Mouse (Mus musculus): Measurements from ENCODE around the gene Kcnj9. TPM values are rescaled to one million over a fixed set of nuclear protein-coding genes. Genes with fewer than 3 reads are reported as not detected.
A peak's percentile ranks its signal among the peaks of the same experiment; 100 is the strongest.

Gene Kcnj9
- polyA plus RNA-seq, 1 experiment from 2014 or later: 0.04 TPM

DNA sequence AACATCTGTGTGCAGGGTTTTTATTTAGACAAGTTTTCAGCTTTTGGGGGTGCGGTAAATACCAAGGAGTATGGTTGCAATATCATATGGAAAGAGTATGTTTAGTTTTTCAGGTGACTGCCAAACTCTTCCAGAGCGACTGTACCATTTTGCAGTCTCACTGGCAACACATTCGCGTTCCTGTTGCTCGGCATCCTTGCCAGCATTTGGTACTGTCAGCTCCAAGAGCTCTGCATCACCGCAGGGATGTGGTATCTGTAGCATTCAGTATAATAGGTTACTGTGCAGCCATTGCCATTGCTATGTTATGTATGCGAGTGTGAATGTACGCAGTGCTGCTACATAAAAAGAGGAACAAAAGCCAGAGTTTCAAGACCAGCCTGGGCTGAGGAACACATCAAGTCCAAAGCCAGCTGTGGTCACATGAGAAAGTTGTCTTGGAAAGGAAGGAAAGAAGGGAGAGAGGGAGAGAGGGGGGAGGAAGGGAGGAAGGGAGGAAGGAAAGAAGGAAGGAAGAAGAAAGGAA, 2.4 kb upstream of the Kcnj9 start:
- H3K9ac ChIP-seq: no peak overlapping the region
- H3K36me3 ChIP-seq: no peaks in the 10 kb centered on the region
- H3K4me1 ChIP-seq: peaks cover 2% of the 10 kb centered on the region
- no peak overlapping the region for H3K4me3 ChIP-seq
- peaks cover 57% of the 10 kb centered on the region for H3K27me3 ChIP-seq
- ATAC-seq (ENCODE audit: insufficient number of reproducible peaks, low FRiP score, low TSS enrichment, low read depth): no peak
- no peaks in the 10 kb centered on the region for H3K9me3 ChIP-seq
- 76% methylated on average over 8 of the region's 8 CpGs for WGBS
- H3K27ac ChIP-seq: no peak overlapping the region
- H3K4me2 ChIP-seq: no peak overlapping the region

DNA sequence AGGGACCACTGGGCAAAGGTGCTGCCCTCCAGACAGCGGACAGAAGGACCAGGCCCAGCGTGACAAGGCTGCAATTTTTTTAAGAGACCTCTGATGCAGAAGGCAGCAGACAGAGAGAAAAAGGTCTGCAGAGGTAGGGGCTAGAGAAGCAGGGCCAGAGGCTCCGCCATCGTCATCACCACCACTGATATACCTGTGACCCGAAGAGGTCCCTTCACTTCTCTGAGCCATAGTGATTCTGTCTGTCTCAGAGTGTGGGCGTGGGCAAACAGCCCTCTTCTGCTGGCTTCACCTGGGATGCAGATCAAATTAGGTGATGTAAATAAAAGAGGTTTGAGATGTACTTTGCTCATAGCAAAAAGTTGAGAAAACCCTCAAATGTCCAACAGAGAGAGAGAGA, 498 bp upstream of the Kcnj9 start:
- Histone ChIP-seq H3K9me3 (no peaks in the 10 kb centered on the region), H3K4me2 (no peak overlapping the region), H3K36me3 (no peaks in the 10 kb centered on the region), H3K4me3 (no peak overlapping the region), H3K27ac (no peak overlapping the region), H3K4me1 (peaks cover 12% of the 10 kb centered on the region), H3K9ac (no peak overlapping the region), H3K27me3 (peaks cover 74% of the 10 kb centered on the region)
- 75% methylated on average over 6 of the region's 6 CpGs for WGBS
- ATAC-seq (ENCODE audit: insufficient number of reproducible peaks, low FRiP score, low TSS enrichment, low read depth): no peak

DNA sequence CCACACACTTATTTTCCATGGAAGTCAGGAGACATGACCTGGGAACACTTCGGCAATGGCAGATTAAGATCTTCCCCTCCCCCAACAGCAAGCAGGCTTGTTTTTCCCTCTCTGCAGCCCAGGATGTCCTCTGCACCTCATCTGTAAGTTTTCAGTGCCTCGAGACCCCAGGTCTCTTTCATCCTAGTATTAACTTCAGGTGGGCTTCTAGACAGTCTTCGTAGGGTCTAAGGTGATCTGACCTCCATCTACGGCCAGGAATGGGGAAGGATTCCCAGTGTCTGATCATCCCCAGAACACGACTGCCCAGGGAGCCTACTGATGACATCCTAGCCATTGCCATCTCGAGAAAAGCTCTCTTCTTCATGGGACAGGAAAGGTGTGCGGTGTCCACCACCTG, 657 bp downstream of the Kcnj9 start:
- no peaks in the 10 kb centered on the region for H3K36me3 ChIP-seq

DNA sequence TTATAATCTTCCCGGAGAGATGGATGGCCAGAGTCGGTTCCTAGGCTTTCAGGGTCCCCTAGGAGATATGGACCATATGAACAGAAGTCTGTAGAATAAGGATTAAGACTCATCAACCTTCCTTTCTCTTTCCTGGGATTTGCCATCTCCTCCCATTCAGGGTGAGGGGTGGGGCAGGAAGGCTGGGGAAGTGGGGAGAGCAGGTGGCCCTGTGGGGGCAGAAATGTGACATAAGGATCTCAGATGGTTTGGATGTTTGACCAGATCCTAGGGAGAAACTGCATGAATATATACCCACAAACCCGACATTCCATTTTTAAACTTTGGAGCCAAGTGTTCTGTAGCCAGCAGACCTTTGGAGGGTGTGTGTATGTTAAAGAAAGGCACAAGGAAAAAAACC, 1.1 kb downstream of the Kcnj9 start:
- H3K27me3 ChIP-seq: peaks cover 68% of the 10 kb centered on the region
- ATAC-seq (ENCODE audit: insufficient number of reproducible peaks, low FRiP score, low TSS enrichment, low read depth): no peak
- WGBS: 63% methylated on average over 3 of the region's 3 CpGs
- no peak overlapping the region for H3K4me2 ChIP-seq
- H3K9ac ChIP-seq: no peak overlapping the region
- peaks cover 12% of the 10 kb centered on the region for H3K4me1 ChIP-seq
- H3K36me3 ChIP-seq: no peaks in the 10 kb centered on the region
- no peak overlapping the region for H3K4me3 ChIP-seq
- no peaks in the 10 kb centered on the region for H3K9me3 ChIP-seq
- no peak overlapping the region for H3K27ac ChIP-seq

More for the DNA sequence above, 657 bp downstream of the Kcnj9 start:
- Histone ChIP-seq H3K9ac (no peak overlapping the region), H3K9me3 (no peaks in the 10 kb centered on the region), H3K4me3 (no peak overlapping the region), H3K27ac (no peak overlapping the region), H3K27me3 (peaks cover 68% of the 10 kb centered on the region), H3K4me2 (no peak overlapping the region), H3K4me1 (peaks cover 12% of the 10 kb centered on the region)
- ATAC-seq (ENCODE audit: insufficient number of reproducible peaks, low FRiP score, low TSS enrichment, low read depth): no peak
- WGBS: 77% methylated on average over 7 of the region's 7 CpGs

DNA sequence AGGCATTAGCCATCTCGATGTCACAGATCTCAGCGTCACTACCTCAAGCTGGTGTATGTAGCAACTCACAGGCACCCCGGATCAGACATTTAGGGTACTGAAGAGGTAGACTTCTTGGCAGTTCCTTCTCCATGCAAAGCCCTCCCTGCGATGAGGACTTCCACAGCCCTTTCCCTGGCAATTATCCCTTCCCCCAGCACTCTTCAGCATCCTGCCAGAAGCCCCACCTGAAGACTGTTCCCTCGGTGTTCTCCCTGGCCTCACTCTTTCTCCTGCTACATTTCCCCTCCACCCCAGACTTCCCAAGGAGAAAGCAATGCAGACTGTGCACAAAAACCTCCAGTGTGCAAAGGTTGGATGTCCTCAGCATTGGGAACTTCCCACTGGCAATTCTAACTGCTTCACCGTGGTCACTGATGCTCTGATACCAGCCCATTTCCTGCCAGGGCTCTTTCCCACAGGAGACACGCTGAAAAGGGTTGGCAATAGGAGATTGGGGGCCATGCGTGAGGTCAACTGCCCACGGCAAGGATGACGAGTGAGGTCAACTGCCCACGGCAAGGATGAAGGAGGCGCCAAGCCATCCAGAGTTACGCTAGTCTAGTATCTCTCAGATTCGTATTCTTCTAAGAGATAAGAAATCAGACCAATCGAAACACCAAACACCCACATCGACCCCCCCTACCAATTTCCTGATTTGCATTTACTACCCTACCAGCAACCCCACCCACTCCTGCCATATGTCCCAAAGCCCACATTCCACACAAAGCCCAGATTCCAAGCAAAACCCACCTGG, 1.7 kb downstream of the Kcnj9 start:
- Histone ChIP-seq H3K9ac (no peak overlapping the region), H3K27ac (no peak overlapping the region), H3K4me1 (peaks cover 12% of the 10 kb centered on the region), H3K4me3 (no peak overlapping the region), H3K4me2 (no peak overlapping the region), H3K27me3 (peaks cover 68% of the 10 kb centered on the region), H3K9me3 (no peaks in the 10 kb centered on the region), H3K36me3 (no peaks in the 10 kb centered on the region)
- 81% methylated on average over 16 of the region's 16 CpGs for WGBS
- ATAC-seq (ENCODE audit: insufficient number of reproducible peaks, low FRiP score, low TSS enrichment, low read depth): no peak

DNA sequence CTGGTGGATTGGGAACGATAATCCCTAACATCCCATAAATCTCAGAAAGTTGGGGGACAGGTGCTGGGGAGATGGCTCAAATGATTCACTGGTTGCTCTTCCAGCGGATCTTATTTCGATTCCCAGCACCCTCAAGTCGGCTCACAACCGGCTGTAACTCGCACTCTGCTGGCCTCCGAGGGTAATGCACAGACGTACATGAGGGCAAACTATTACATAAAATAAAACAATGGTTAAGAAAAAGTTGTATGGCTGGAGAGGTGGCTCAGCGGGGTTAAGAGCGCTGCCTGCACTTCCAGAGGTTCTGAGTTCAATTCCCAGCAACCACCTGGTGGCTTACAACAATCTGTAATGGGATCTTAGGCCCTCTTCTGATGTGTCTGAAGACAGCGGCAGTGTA, 2.4 kb downstream of the Kcnj9 start:
- H3K9ac ChIP-seq: no peak overlapping the region
- H3K4me1 ChIP-seq: peaks cover 12% of the 10 kb centered on the region
- ATAC-seq (ENCODE audit: insufficient number of reproducible peaks, low FRiP score, low TSS enrichment, low read depth): no peak
- no peaks in the 10 kb centered on the region for H3K9me3 ChIP-seq
- H3K27ac ChIP-seq: no peak overlapping the region
- H3K36me3 ChIP-seq: no peaks in the 10 kb centered on the region
- WGBS: 56% methylated on average over 11 of the region's 11 CpGs
- H3K4me2 ChIP-seq: peak overlapping the region; percentile 89
- peaks cover 68% of the 10 kb centered on the region for H3K27me3 ChIP-seq
- peak overlapping the region; percentile 45 for H3K4me3 ChIP-seq

DNA sequence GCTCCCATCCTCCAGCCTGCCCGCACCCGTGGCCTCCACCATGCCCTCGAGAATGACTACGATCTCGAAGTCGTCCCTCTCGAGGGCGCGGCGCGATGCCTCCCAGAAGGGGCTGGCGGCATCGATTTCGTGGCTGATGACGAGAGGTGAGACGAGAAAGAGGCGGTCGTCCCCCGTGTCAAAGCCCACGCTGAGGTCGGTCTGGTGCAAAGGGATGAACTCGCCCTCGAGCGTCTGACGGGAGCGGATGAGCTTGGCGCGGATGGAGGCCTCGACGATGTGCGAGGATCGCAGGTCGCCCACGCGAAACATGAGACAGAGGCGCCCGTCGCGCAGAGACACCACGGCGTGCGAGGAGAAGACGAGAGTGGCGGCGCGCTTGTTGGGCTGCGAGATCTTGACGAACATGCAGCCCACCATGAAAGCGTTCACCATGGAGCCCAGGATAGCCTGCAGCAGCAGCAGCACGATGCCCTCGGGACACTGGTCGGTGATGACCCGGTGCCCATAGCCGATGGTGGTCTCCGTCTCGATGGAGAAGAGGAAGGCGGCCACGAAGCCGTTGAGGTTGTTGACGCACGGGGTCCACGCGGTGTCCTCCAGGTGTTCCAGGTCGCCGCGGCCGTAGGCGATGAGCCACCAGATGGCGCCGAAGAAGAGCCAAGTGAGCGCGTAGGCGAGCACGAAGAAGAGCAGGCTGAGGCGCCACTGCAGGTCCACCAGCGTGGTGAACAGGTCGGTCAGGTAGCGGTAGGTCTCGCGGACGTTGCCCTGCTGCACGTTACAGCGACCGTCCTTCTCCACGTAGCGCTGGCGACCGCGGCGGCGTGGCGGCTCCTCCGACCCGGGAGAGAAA, 3.2 kb downstream of the Kcnj9 start:
- H3K27me3 ChIP-seq: peaks cover 60% of the 10 kb centered on the region
- H3K9ac ChIP-seq: 0 out of 2 replicates have a peak overlapping the region, but pooled peaks have one; percentile 33
- ATAC-seq (ENCODE audit: insufficient number of reproducible peaks, low FRiP score, low TSS enrichment, low read depth): no peak
- no peaks in the 10 kb centered on the region; the same call in 1 of the 2 replicates for H3K36me3 ChIP-seq
- H3K27ac ChIP-seq: no peak overlapping the region
- peak overlapping the region; percentile 45 for H3K4me3 ChIP-seq
- peaks cover 12% of the 10 kb centered on the region for H3K4me1 ChIP-seq
- H3K9me3 ChIP-seq: no peaks in the 10 kb centered on the region
- H3K4me2 ChIP-seq: peak overlapping the region; percentile 89
- WGBS: 19% methylated on average over 94 of the region's 94 CpGs

DNA sequence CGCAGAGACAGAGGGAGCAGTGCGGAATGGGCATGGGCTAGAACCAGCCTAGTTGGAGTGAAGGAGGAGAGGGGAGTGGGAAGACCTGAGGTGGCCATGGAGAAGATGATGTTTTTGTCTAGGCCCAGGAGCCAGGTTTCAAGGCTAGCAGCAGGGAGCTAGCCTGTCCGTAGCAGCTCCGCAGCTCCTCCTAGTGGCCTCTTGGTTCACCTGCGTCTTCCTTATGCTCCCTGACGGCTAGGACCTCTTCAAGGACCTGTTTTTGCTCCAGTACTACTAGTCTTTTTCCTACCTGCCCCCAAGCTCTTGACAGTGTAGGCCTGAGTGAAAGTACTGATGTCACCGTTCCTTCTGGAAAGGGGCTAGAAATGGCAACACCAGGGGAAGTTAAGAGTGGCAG, 4.4 kb downstream of the Kcnj9 start:
- H3K4me3 ChIP-seq: no peak overlapping the region
- no peak overlapping the region for H3K9ac ChIP-seq
- H3K27me3 ChIP-seq: peaks cover 49% of the 10 kb centered on the region
- no peak for ATAC-seq (ENCODE audit: insufficient number of reproducible peaks, low FRiP score, low TSS enrichment, low read depth)
- no peak overlapping the region for H3K4me2 ChIP-seq
- H3K36me3 ChIP-seq: peaks cover 4% of the 10 kb centered on the region; the same call in 1 of the 2 replicates
- no peaks in the 10 kb centered on the region for H3K9me3 ChIP-seq
- peaks cover 12% of the 10 kb centered on the region for H3K4me1 ChIP-seq
- H3K27ac ChIP-seq: no peak overlapping the region
- WGBS: 11% methylated on average over 7 of the region's 7 CpGs

DNA sequence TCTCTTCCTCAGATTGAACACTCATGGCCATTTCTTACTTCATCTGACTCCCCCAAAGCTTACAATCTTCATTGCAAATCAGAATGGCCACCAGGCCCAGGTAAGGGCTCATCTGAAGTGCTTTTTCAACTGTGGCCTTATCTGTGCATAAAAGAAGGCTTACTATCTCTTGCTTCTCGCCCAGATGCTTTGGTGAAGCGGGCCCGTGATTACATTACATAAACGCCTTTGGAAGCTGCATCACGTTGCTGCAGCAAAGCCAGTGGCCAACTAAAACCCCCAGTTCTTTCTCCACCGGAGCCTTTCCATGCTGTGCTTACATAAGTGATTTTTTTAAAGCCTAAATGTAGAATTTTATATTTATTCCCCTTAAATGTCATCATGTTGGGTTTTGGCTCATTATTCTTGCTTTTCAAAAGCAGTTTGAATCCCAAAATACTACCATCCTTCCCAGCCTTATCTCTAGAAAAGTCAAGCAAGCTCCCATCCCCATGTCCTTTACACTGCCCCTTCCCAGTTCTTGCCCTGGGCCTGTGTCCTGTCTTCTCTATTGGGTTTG, 5.2 kb downstream of the Kcnj9 start:
- Histone ChIP-seq H3K9ac (no peak overlapping the region), H3K27ac (no peak overlapping the region), H3K4me3 (no peak overlapping the region), H3K27me3 (peaks cover 40% of the 10 kb centered on the region), H3K4me1 (peaks cover 12% of the 10 kb centered on the region), H3K36me3 (peaks cover 4% of the 10 kb centered on the region; the same call in 1 of the 2 replicates), H3K9me3 (no peaks in the 10 kb centered on the region), H3K4me2 (no peak overlapping the region)
- ATAC-seq (ENCODE audit: insufficient number of reproducible peaks, low FRiP score, low TSS enrichment, low read depth): no peak
- 63% methylated on average over 6 of the region's 6 CpGs for WGBS

DNA sequence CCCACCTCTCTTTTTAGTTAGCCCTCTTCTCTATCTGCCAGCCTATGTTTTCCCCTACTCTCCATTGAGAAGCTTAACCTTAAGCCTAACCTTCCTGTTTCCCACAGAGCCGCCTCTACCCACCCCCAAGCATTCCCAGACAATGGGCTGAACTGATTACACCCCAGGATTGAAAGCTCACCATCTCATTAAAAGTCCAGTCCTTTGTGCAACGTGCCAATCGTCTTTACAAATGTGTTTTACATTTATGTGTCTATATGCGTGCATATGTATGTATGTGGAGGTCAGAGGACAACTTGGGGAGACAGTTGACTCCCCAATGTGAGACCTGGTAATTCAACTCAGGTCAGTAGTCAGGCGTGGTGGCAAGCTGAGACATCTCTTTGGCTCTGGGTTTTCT, 5.8 kb downstream of the Kcnj9 start:
- H3K4me2 ChIP-seq: no peak overlapping the region
- H3K9me3 ChIP-seq: no peaks in the 10 kb centered on the region
- no peak overlapping the region for H3K9ac ChIP-seq
- H3K27me3 ChIP-seq: peaks cover 34% of the 10 kb centered on the region
- no peak for ATAC-seq (ENCODE audit: insufficient number of reproducible peaks, low FRiP score, low TSS enrichment, low read depth)
- H3K4me1 ChIP-seq: peaks cover 12% of the 10 kb centered on the region
- H3K27ac ChIP-seq: no peak overlapping the region
- 48% methylated on average over 5 of the region's 5 CpGs for whole genome bisulfite sequencing
- no peak overlapping the region for H3K4me3 ChIP-seq
- H3K36me3 ChIP-seq: peaks cover 7% of the 10 kb centered on the region

DNA sequence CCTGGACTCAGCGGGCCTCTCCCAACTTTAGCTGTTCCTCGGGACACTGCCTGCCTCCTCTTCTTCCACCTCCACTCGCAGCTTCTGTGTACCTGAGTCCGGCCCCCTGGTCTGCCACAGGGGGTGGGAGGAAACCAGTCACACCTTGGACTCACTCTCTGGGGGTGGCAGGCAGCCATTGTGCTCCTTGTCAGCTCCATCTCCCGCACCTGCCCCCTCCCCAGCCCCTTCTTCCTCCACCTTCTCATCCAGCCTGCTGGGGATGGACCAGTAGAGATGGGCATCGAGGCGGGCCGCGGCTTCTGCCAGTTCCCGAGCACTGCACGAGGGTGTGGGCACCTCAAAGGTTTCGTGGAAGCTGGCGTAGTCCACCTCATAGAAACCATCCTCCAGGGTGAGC, 6.4 kb downstream of the Kcnj9 start:
- Histone ChIP-seq H3K9me3 (no peaks in the 10 kb centered on the region), H3K4me2 (no peak overlapping the region), H3K27me3 (peaks cover 29% of the 10 kb centered on the region), H3K27ac (no peak overlapping the region), H3K36me3 (peaks cover 13% of the 10 kb centered on the region), H3K9ac (no peak overlapping the region), H3K4me3 (no peak overlapping the region), H3K4me1 (peaks cover 12% of the 10 kb centered on the region)
- no peak for ATAC-seq (ENCODE audit: insufficient number of reproducible peaks, low FRiP score, low TSS enrichment, low read depth)
- 62% methylated on average over 13 of the region's 13 CpGs for WGBS

Measured in limb, embryonic 15.5 days (tissue).